Mouse (Mus musculus) small intestine, adult 2 months (tissue): ENCODE measurements around the gene Oasl1.

ENCODE experiments used
- CTCF ChIP-seq: fragments of 200-500 bp; IDR thresholded peaks from 2 replicates; pipeline ENCODE4 v1.5.1; 2012; ENCODE audit warnings: low read depth, mild to moderate bottlenecking, control low read depth, inconsistent platforms, low read length, moderate library complexity, mixed read lengths; ENCODE audit not compliant: insufficient replicate concordance, insufficient read length; ENCODE audit errors: extremely low read depth
- POLR2A ChIP-seq: fragments of 200-500 bp; IDR thresholded peaks from 2 replicates; pipeline ENCODE4 v1.6.1; 2012; ENCODE audit warnings: low read depth, mild to moderate bottlenecking, control low read depth, inconsistent platforms, low read length, moderate library complexity

- TF ChIP-seq POLR2A (no peak), CTCF (no peak)
Observed at GRCm38 (mm10) chr5:114978473-114978872, 55.4 kb downstream of the Oasl1 start.
